Mouse (Mus musculus) kidney, embryonic 15.5 days (tissue): ENCODE data around the gene Bpifb1. TPM values are rescaled to one million over a fixed set of nuclear protein-coding genes. Genes with fewer than 3 reads are reported as not detected.
A peak's percentile ranks its signal among the peaks of the same experiment; 100 is the strongest.
"Not testable (repeated sequence)": the region's sequence is repeated elsewhere in the genome, so short reads cannot be mapped to it uniquely, and the experiment has no call there.

Experiments
- ATAC-seq: fragments of 200-750 bp; cut with Nextera tagmentation; replicated peaks from 2 replicates; pipeline ENCODE4 v1.8.0; 2017; ENCODE audit warnings: moderate TSS enrichment; ENCODE audit not compliant: low FRiP score
- H3K27ac ChIP-seq: fragments of 300-500 bp; sonication (generic); 2 replicates; pipeline ENCODE4 v1.5.1; 2015; ENCODE audit warnings: mild to moderate bottlenecking, inconsistent platforms
- H3K27me3 ChIP-seq: fragments of 300-500 bp; sonication (generic); 2 replicates; pipeline ENCODE4 v1.6.1; 2015; ENCODE audit warnings: inconsistent platforms
- H3K36me3 ChIP-seq: fragments of 300-500 bp; sonication (generic); 2 replicates; pipeline ENCODE4 v1.6.1; 2015; ENCODE audit warnings: inconsistent platforms
- H3K4me1 ChIP-seq: fragments of 300-500 bp; sonication (generic); 2 replicates; pipeline ENCODE4 v1.6.1; 2015; ENCODE audit warnings: inconsistent platforms
- H3K4me2 ChIP-seq: fragments of 300-500 bp; sonication (generic); 2 replicates; pipeline ENCODE4 v1.6.1; 2015; ENCODE audit warnings: moderate library complexity, mild to moderate bottlenecking, inconsistent platforms
- H3K4me3 ChIP-seq: fragments of 300-500 bp; sonication (generic); replicated peaks from 2 replicates; pipeline ENCODE4 v1.5.1; 2015; ENCODE audit warnings: mild to moderate bottlenecking, inconsistent platforms
- H3K9ac ChIP-seq: fragments of 300-500 bp; sonication (generic); 2 replicates; pipeline ENCODE4 v1.6.1; 2015; ENCODE audit warnings: mild to moderate bottlenecking, inconsistent platforms
- H3K9me3 ChIP-seq: fragments of 300-500 bp; sonication (generic); replicated peaks from 2 replicates; pipeline ENCODE4 v1.6.1; 2016; ENCODE audit warnings: inconsistent platforms
- WGBS: fragments of 180-500 bp; shearing (Covaris S2); methylation state at CpG from one replicate; pipeline ENCODE4 v1.1.7; 2015; ENCODE audit warnings: mixed read lengths; 5-methylcytosine and 5-hydroxymethylcytosine counted together
- polyA plus RNA-seq: library from polyadenylated mRNA; unstranded; fragments of >200 nt; fragmentation: Nextera tagmentation; extraction: Ambion mirVana; gene quantifications from 2 replicates; pipeline ENCODE4 v1.2.1, GENCODE M21; 2015

Bpifb1 gene
- polyA plus RNA-seq, result 0.09 TPM in 1 of 2 replicates, not detected in the other

- H3K27ac ChIP-seq, result no peak within 1 kb of the TSS
- WGBS, result 81% methylated on average over 11 of the region's 11 CpGs
Observed at GRCm38 (mm10) chr2:154190546-154191258, at the start of gene Bpifb1. Bpifb1 (plus strand) TSS chr2:154190818.

GRCm38 (mm10) chr2:154142580-154142979 is 48.0 kb upstream of the Bpifb1 start, which contains the start of gene Bpifa1:
Bpifa1 (plus strand) TSS chr2:154142880.
- Histone ChIP-seq H3K4me3 (no peak within 1 kb of the TSS), H3K9me3 (no peaks in the 10 kb centered on the region), H3K9ac (no peak within 1 kb of the TSS), H3K36me3 (no peaks in the 10 kb centered on the region), H3K4me2 (no peak within 1 kb of the TSS), H3K27ac (no peak within 1 kb of the TSS), H3K27me3 (no peaks in the 10 kb centered on the region), H3K4me1 (no peaks in the 10 kb centered on the region)
- ATAC-seq, result no peak
- WGBS, result 82% methylated on average over 4 of the region's 4 CpGs

More at GRCm38 (mm10) chr2:154190546-154191258, at the start of gene Bpifb1:
- no peak within 1 kb of the TSS for H3K4me3 ChIP-seq
- no peak within 1 kb of the TSS for H3K9ac ChIP-seq
- H3K27me3 ChIP-seq, result no peaks in the 10 kb centered on the region
- no peak for ATAC-seq
- H3K36me3 ChIP-seq, result no peaks in the 10 kb centered on the region
- H3K9me3 ChIP-seq, result no peaks in the 10 kb centered on the region
- no peak within 1 kb of the TSS for H3K4me2 ChIP-seq
- no peaks in the 10 kb centered on the region for H3K4me1 ChIP-seq

GRCm38 (mm10) chr2:154143735-154144134 is 46.9 kb upstream of the Bpifb1 start:
- 66% methylated on average over 3 of the region's 3 CpGs for WGBS
- no peak for ATAC-seq
- H3K4me1 ChIP-seq, result no peaks in the 10 kb centered on the region

GRCm38 (mm10) chr2:154147496-154147895 is 43.1 kb upstream of the Bpifb1 start:
- Histone ChIP-seq H3K4me1 (no peaks in the 10 kb centered on the region), H3K4me2 (no peak overlapping the region), H3K27me3 (no peaks in the 10 kb centered on the region), H3K36me3 (no peaks in the 10 kb centered on the region), H3K9ac (no peak overlapping the region), H3K4me3 (no peak overlapping the region), H3K27ac (no peak overlapping the region), H3K9me3 (no peaks in the 10 kb centered on the region)
- no peak for ATAC-seq
- WGBS, result 78% methylated on average over 4 of the region's 4 CpGs

More at GRCm38 (mm10) chr2:154143735-154144134, 46.9 kb upstream of the Bpifb1 start:
- H3K27ac ChIP-seq, result no peak overlapping the region
- no peak overlapping the region for H3K9ac ChIP-seq
- H3K27me3 ChIP-seq, result no peaks in the 10 kb centered on the region
- no peaks in the 10 kb centered on the region for H3K9me3 ChIP-seq
- no peak overlapping the region for H3K4me2 ChIP-seq
- no peaks in the 10 kb centered on the region for H3K36me3 ChIP-seq
- H3K4me3 ChIP-seq, result no peak overlapping the region

GRCm38 (mm10) chr2:154158433-154158832 is 32.2 kb upstream of the Bpifb1 start:
- WGBS, result 39% methylated on average over 3 of the region's 3 CpGs
- Histone ChIP-seq H3K27ac (no peak overlapping the region), H3K4me1 (no peaks in the 10 kb centered on the region), H3K36me3 (no peaks in the 10 kb centered on the region), H3K9me3 (no peaks in the 10 kb centered on the region), H3K4me2 (no peak overlapping the region), H3K9ac (no peak overlapping the region), H3K27me3 (no peaks in the 10 kb centered on the region), H3K4me3 (no peak overlapping the region)
- no peak for ATAC-seq

GRCm38 (mm10) chr2:154162307-154162706 is 28.3 kb upstream of the Bpifb1 start, which contains the start of gene Bpifa5:
Bpifa5 (plus strand) TSS chr2:154162607.
- no peaks in the 10 kb centered on the region for H3K9me3 ChIP-seq
- WGBS, result 81% methylated on average over 8 of the region's 8 CpGs
- H3K9ac ChIP-seq, result no peak within 1 kb of the TSS
- H3K4me3 ChIP-seq, result no peak within 1 kb of the TSS
- H3K4me2 ChIP-seq, result no peak within 1 kb of the TSS
- no peaks in the 10 kb centered on the region for H3K27me3 ChIP-seq
- ATAC-seq, result no peak
- no peaks in the 10 kb centered on the region for H3K36me3 ChIP-seq
- no peaks in the 10 kb centered on the region for H3K4me1 ChIP-seq
- H3K27ac ChIP-seq, result no peak within 1 kb of the TSS

GRCm38 (mm10) chr2:154163306-154163705 is 27.3 kb upstream of the Bpifb1 start:
- H3K4me3 ChIP-seq, result no peak overlapping the region
- no peaks in the 10 kb centered on the region for H3K4me1 ChIP-seq
- 87% methylated on average over 5 of the region's 5 CpGs for WGBS
- ATAC-seq, result no peak
- H3K4me2 ChIP-seq, result no peak overlapping the region
- no peaks in the 10 kb centered on the region for H3K9me3 ChIP-seq
- H3K27ac ChIP-seq, result no peak overlapping the region
- no peak overlapping the region for H3K9ac ChIP-seq
- H3K36me3 ChIP-seq, result no peaks in the 10 kb centered on the region
- H3K27me3 ChIP-seq, result no peaks in the 10 kb centered on the region

- WGBS, result 47% methylated on average over 3 of the region's 3 CpGs
- Histone ChIP-seq H3K9me3 (no peaks in the 10 kb centered on the region), H3K27me3 (no peaks in the 10 kb centered on the region), H3K36me3 (no peaks in the 10 kb centered on the region), H3K27ac (no peak overlapping the region), H3K4me2 (no peak overlapping the region), H3K4me3 (no peak overlapping the region), H3K4me1 (0 out of 2 replicates have a peak, but pooled peaks cover 5% of the 10 kb centered on the region), H3K9ac (no peak overlapping the region)
- 0 out of 2 replicates have a peak, but pooled peaks have one; percentile 15 for ATAC-seq
Observed at GRCm38 (mm10) chr2:154169172-154169571, 21.4 kb upstream of the Bpifb1 start.

- no peak for ATAC-seq
- H3K9me3 ChIP-seq, result no peaks in the 10 kb centered on the region
- no peak overlapping the region for H3K9ac ChIP-seq
- no peak overlapping the region for H3K4me2 ChIP-seq
- H3K4me1 ChIP-seq, result 0 out of 2 replicates have a peak, but pooled peaks cover 5% of the 10 kb centered on the region
- no peaks in the 10 kb centered on the region for H3K36me3 ChIP-seq
- H3K27me3 ChIP-seq, result no peaks in the 10 kb centered on the region
- WGBS, result 72% methylated on average over 6 of the region's 6 CpGs
- H3K4me3 ChIP-seq, result no peak overlapping the region
- H3K27ac ChIP-seq, result no peak overlapping the region
Observed at GRCm38 (mm10) chr2:154171621-154172020, 19.0 kb upstream of the Bpifb1 start.

GRCm38 (mm10) chr2:154173313-154173712 is 17.3 kb upstream of the Bpifb1 start:
- WGBS, result 46% methylated on average over 1 of the region's 1 CpGs
- no peak overlapping the region for H3K4me3 ChIP-seq
- no peak for ATAC-seq

GRCm38 (mm10) chr2:154181900-154182299 is 8.7 kb upstream of the Bpifb1 start:
- ATAC-seq, H3K4me3 ChIP-seq, H3K9ac ChIP-seq, H3K36me3 ChIP-seq, H3K27me3 ChIP-seq, H3K4me1 ChIP-seq, H3K27ac ChIP-seq, H3K9me3 ChIP-seq, H3K4me2 ChIP-seq: not testable (repeated sequence)
- WGBS, result 80% methylated on average over 7 of the region's 7 CpGs

More at GRCm38 (mm10) chr2:154173313-154173712, 17.3 kb upstream of the Bpifb1 start:
- Histone ChIP-seq H3K9ac (no peak overlapping the region), H3K27ac (no peak overlapping the region), H3K27me3 (no peaks in the 10 kb centered on the region), H3K4me2 (no peak overlapping the region), H3K9me3 (no peaks in the 10 kb centered on the region), H3K4me1 (0 out of 2 replicates have a peak, but pooled peaks cover 5% of the 10 kb centered on the region), H3K36me3 (no peaks in the 10 kb centered on the region)

GRCm38 (mm10) chr2:154183061-154183460 is 7.6 kb upstream of the Bpifb1 start:
- H3K27me3 ChIP-seq, H3K4me2 ChIP-seq, H3K9me3 ChIP-seq, H3K36me3 ChIP-seq, H3K4me3 ChIP-seq, H3K27ac ChIP-seq, ATAC-seq, H3K9ac ChIP-seq, H3K4me1 ChIP-seq: not testable (repeated sequence)
- 71% methylated on average over 4 of the region's 4 CpGs for WGBS
